Mouse (Mus musculus) C2C12 (cell line): ENCODE data around the gene Casz1. TPM values are rescaled to one million over a fixed set of nuclear protein-coding genes. Genes with fewer than 3 reads are reported as not detected.

Source experiments
- H3K27me3 ChIP-seq: one replicate; pipeline ENCODE4 v1.6.1; 2011; ENCODE audit not compliant: control insufficient read depth, insufficient read depth, insufficient read length
- H3K36me3 ChIP-seq: one replicate; pipeline ENCODE4 v1.6.1; 2011; ENCODE audit not compliant: control insufficient read depth, insufficient read depth
- H3K4me3 ChIP-seq: one replicate; pipeline ENCODE4 v1.5.1; 2011; ENCODE audit warnings: mild to moderate bottlenecking, control low read depth; ENCODE audit not compliant: poor library complexity, insufficient read depth, severe bottlenecking
- H3K79me2 ChIP-seq: one replicate; pipeline ENCODE4 v1.6.1; 2011; ENCODE audit not compliant: control insufficient read depth, insufficient read depth
- H3K79me3 ChIP-seq: one replicate; pipeline ENCODE4 v1.6.1; 2011; ENCODE audit warnings: low read depth, control low read depth
- H3ac ChIP-seq: one replicate; pipeline ENCODE3; 2011; ENCODE audit warnings: low read depth; ENCODE audit not compliant: control insufficient read depth, insufficient read length
- CEBPB ChIP-seq: IDR thresholded peaks from one replicate; pipeline ENCODE4 v1.6.1; 2011; ENCODE audit warnings: low read depth, mild to moderate bottlenecking, control low read depth, moderate library complexity
- CTCF ChIP-seq: IDR thresholded peaks from one replicate; pipeline ENCODE4 v1.5.1; 2011; ENCODE audit not compliant: control insufficient read depth, insufficient read depth, insufficient read length
- FOSL1 ChIP-seq: IDR thresholded peaks from one replicate; pipeline ENCODE4 v1.8.0; 2011; ENCODE audit warnings: mild to moderate bottlenecking, low read length; ENCODE audit not compliant: poor library complexity, insufficient read depth, severe bottlenecking
- MAX ChIP-seq: IDR thresholded peaks from one replicate; pipeline ENCODE4 v1.6.1; 2011; ENCODE audit warnings: mild to moderate bottlenecking, control low read depth
- MYOD1 ChIP-seq: IDR thresholded peaks from one replicate; pipeline ENCODE4 v1.6.1; 2011; ENCODE audit warnings: low read depth; ENCODE audit not compliant: control insufficient read depth, insufficient read length
- MYOG ChIP-seq: IDR thresholded peaks from one replicate; pipeline ENCODE4 v1.6.1; 2011; ENCODE audit not compliant: control insufficient read depth, insufficient read length; ENCODE audit errors: extremely low read depth
- USF1 ChIP-seq: IDR thresholded peaks from one replicate; pipeline ENCODE4 v1.6.1; 2011; ENCODE audit warnings: low read depth, mild to moderate bottlenecking, control low read depth, moderate library complexity
- polyA plus RNA-seq: library from polyadenylated mRNA; unstranded; fragments of >200 nt; fragmentation: generic; extraction: Trizol; gene quantifications from one replicate; pipeline ENCODE4 v1.2.1, GENCODE M21; 2012; ENCODE audit warnings: missing spikeins

Casz1 gene
- polyA plus RNA-seq, 1 experiment: 0.07 TPM

DNA sequence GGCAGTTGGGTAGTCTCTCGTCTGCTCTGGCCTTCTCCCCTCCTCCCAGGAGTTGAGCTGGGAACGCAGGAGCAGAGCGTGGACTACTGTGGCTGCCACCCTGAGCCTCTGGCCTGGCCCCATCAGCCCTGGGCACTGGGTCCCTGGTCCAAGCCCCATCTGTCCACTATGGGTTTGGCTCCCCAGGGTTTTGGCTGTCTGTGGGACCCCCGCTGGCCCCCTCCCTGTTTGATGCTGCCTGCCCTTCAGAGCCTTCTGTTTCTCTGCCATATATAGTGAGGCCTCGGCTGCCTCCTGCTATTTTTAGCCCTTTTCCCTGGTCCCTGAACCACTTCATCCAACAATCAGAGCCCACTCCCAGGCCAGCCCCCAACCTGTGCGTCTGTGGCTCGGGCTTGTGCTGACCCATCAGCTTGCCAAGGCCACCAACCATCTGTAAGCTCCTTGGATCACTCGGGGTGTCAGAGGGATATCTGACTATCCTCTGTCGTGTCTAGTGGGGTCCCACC is 126.5 kb downstream of the Casz1 start:
- Histone ChIP-seq H3K4me3 (no peak overlapping the region), H3ac (no peak overlapping the region), H3K27me3 (peaks cover 89% of the 10 kb centered on the region), H3K79me2 (no peaks in the 10 kb centered on the region), H3K36me3 (no peaks in the 10 kb centered on the region), H3K79me3 (no peaks in the 10 kb centered on the region)
- TF ChIP-seq CEBPB: no peak
- TF ChIP-seq MYOD1: no peak
- no peak for TF ChIP-seq USF1
- TF ChIP-seq FOSL1: no peak
- no peak for TF ChIP-seq MYOG
- no peak for TF ChIP-seq MAX
- no peak for TF ChIP-seq CTCF

- Histone ChIP-seq H3K36me3 (no peaks in the 10 kb centered on the region), H3K4me3 (no peak overlapping the region), H3K27me3 (peaks cover 93% of the 10 kb centered on the region), H3ac (no peak overlapping the region), H3K79me2 (no peaks in the 10 kb centered on the region), H3K79me3 (no peaks in the 10 kb centered on the region)
- TF ChIP-seq CTCF (no peak), FOSL1 (no peak), MAX (no peak), CEBPB (no peak), MYOD1 (no peak), USF1 (no peak), MYOG (no peak)
These were observed 128.9 kb downstream of the Casz1 start for GRCm38 (mm10) chr4:148933109-148933508.

- H3ac ChIP-seq: no peak overlapping the region
- no peaks in the 10 kb centered on the region for H3K79me2 ChIP-seq
- TF ChIP-seq USF1 (no peak), MYOG (no peak), MYOD1 (no peak), FOSL1 (no peak), MAX (no peak), CEBPB (no peak), CTCF (no peak)
- H3K36me3 ChIP-seq: no peaks in the 10 kb centered on the region
- peaks cover 96% of the 10 kb centered on the region for H3K27me3 ChIP-seq
- H3K4me3 ChIP-seq: no peak overlapping the region
- H3K79me3 ChIP-seq: no peaks in the 10 kb centered on the region
These were observed 131.0 kb downstream of the Casz1 start for GRCm38 (mm10) chr4:148935211-148935610.

GRCm38 (mm10) chr4:148936111-148936510 is 131.9 kb downstream of the Casz1 start:
- no peak for TF ChIP-seq CEBPB
- TF ChIP-seq CTCF: no peak
- TF ChIP-seq MYOG: no peak
- TF ChIP-seq USF1: no peak
- TF ChIP-seq MYOD1: no peak
- TF ChIP-seq FOSL1: no peak
- TF ChIP-seq MAX: no peak

GRCm38 (mm10) chr4:148936727-148937126 is 132.5 kb downstream of the Casz1 start:
- H3K79me2 ChIP-seq: no peaks in the 10 kb centered on the region
- no peak overlapping the region for H3K4me3 ChIP-seq
- H3K36me3 ChIP-seq: no peaks in the 10 kb centered on the region
- H3K79me3 ChIP-seq: no peaks in the 10 kb centered on the region
- TF ChIP-seq USF1 (no peak), MYOD1 (no peak), CEBPB (no peak), MYOG (no peak)
- peaks cover 93% of the 10 kb centered on the region for H3K27me3 ChIP-seq
- H3ac ChIP-seq: no peak overlapping the region

More at GRCm38 (mm10) chr4:148936111-148936510, 131.9 kb downstream of the Casz1 start:
- Histone ChIP-seq H3K27me3 (peaks cover 95% of the 10 kb centered on the region), H3K79me2 (no peaks in the 10 kb centered on the region), H3ac (no peak overlapping the region), H3K36me3 (no peaks in the 10 kb centered on the region), H3K79me3 (no peaks in the 10 kb centered on the region), H3K4me3 (no peak overlapping the region)

GRCm38 (mm10) chr4:148938546-148938945 is 134.3 kb downstream of the Casz1 start:
- Histone ChIP-seq H3ac (no peak overlapping the region), H3K36me3 (no peaks in the 10 kb centered on the region), H3K4me3 (no peak overlapping the region), H3K79me3 (no peaks in the 10 kb centered on the region), H3K79me2 (no peaks in the 10 kb centered on the region), H3K27me3 (peaks cover 85% of the 10 kb centered on the region)
- TF ChIP-seq MYOG: no peak
- no peak for TF ChIP-seq CTCF
- no peak for TF ChIP-seq USF1
